Mouse (Mus musculus) midbrain, embryonic 13.5 days (tissue): ENCODE data around the gene Abhd6. TPM values are rescaled to one million over a fixed set of nuclear protein-coding genes. Genes with fewer than 3 reads are reported as not detected.
"Not testable (repeated sequence)": the region's sequence is repeated elsewhere in the genome, so short reads cannot be mapped to it uniquely, and the experiment has no call there.

ENCODE experiments used
- ATAC-seq: fragments of 200-750 bp; cut with Nextera tagmentation; 2 replicates; pipeline ENCODE4 v1.8.0; 2017; ENCODE audit warnings: mild to moderate bottlenecking, moderate TSS enrichment, moderate library complexity
- H3K27ac ChIP-seq: fragments of 300-500 bp; sonication (generic); 2 replicates; pipeline ENCODE4 v1.5.1; 2015; ENCODE audit warnings: inconsistent platforms, mild to moderate bottlenecking, moderate library complexity
- H3K27me3 ChIP-seq: fragments of 300-500 bp; sonication (generic); 2 replicates; pipeline ENCODE4 v1.6.1; 2015; ENCODE audit warnings: mild to moderate bottlenecking, inconsistent platforms
- H3K36me3 ChIP-seq: fragments of 300-500 bp; sonication (generic); 2 replicates; pipeline ENCODE4 v1.6.1; 2015; ENCODE audit warnings: mild to moderate bottlenecking, inconsistent platforms
- H3K4me1 ChIP-seq: fragments of 300-500 bp; sonication (generic); replicated peaks from 2 replicates; pipeline ENCODE4 v1.6.1; 2015; ENCODE audit warnings: inconsistent platforms
- H3K4me2 ChIP-seq: fragments of 300-500 bp; sonication (generic); replicated peaks from 2 replicates; pipeline ENCODE4 v1.6.1; 2015; ENCODE audit warnings: moderate library complexity, mild to moderate bottlenecking, inconsistent platforms
- H3K4me3 ChIP-seq: fragments of 300-500 bp; sonication (generic); replicated peaks from 2 replicates; pipeline ENCODE4 v1.5.1; 2015; ENCODE audit warnings: mild to moderate bottlenecking, inconsistent platforms
- H3K9ac ChIP-seq: fragments of 300-500 bp; sonication (generic); replicated peaks from 2 replicates; pipeline ENCODE4 v1.6.1; 2015; ENCODE audit warnings: mild to moderate bottlenecking, inconsistent platforms
- H3K9me3 ChIP-seq: fragments of 300-500 bp; sonication (generic); 2 replicates; pipeline ENCODE4 v1.6.1; 2016; ENCODE audit warnings: mild to moderate bottlenecking, inconsistent platforms
- WGBS: fragments of 180-500 bp; shearing (Covaris S2); methylation state at CpG from one replicate; pipeline ENCODE4 v1.1.7; 2015; 5-methylcytosine and 5-hydroxymethylcytosine counted together
- polyA plus RNA-seq: library from polyadenylated mRNA; unstranded; fragments of >200 nt; fragmentation: Nextera tagmentation; extraction: Ambion mirVana; gene quantifications from 2 replicates; pipeline ENCODE4 v1.2.1, GENCODE M21; 2015

Abhd6 gene
- polyA plus RNA-seq, 1 experiment from 2014 or later = 25.9 TPM

GRCm38 (mm10) chr14:8000831-8001685 lies 1.6 kb upstream of the Abhd6 start:
- H3K27me3 ChIP-seq = peaks cover 48% of the 10 kb centered on the region
- peaks cover 23% of the 10 kb centered on the region for H3K4me1 ChIP-seq
- H3K27ac ChIP-seq = no peak overlapping the region
- no peak overlapping the region for H3K4me2 ChIP-seq
- 26% methylated on average over 17 of the region's 17 CpGs for WGBS
- ATAC-seq = no peak
- H3K4me3 ChIP-seq = no peak overlapping the region
- H3K36me3 ChIP-seq = no peaks in the 10 kb centered on the region
- H3K9me3 ChIP-seq = no peaks in the 10 kb centered on the region
- no peak overlapping the region for H3K9ac ChIP-seq

GRCm38 (mm10) chr14:8003093-8003670 lies 480 bp downstream of the Abhd6 start:
- Histone ChIP-seq H3K27ac (peak overlapping the region; percentile 81), H3K9ac (peak overlapping the region; percentile 76), H3K4me1 (peaks cover 17% of the 10 kb centered on the region), H3K4me3 (peak overlapping the region; percentile 65), H3K27me3 (peaks cover 48% of the 10 kb centered on the region), H3K9me3 (no peaks in the 10 kb centered on the region), H3K36me3 (no peaks in the 10 kb centered on the region), H3K4me2 (peak overlapping the region; percentile 80)
- WGBS = 1% methylated on average over 23 of the region's 23 CpGs
- ATAC-seq = peak; percentile 81; the same call in 1 of the 2 replicates

- WGBS = 36% methylated on average over 18 of the region's 18 CpGs
- Histone ChIP-seq H3K9ac (peak overlapping the region; percentile 76), H3K36me3 (no peaks in the 10 kb centered on the region), H3K4me2 (peak overlapping the region; percentile 80), H3K4me3 (peak overlapping the region; percentile 65), H3K27ac (peak overlapping the region; percentile 81; the same call in 1 of the 2 replicates), H3K9me3 (no peaks in the 10 kb centered on the region), H3K27me3 (peaks cover 41% of the 10 kb centered on the region), H3K4me1 (peaks cover 17% of the 10 kb centered on the region)
- ATAC-seq = no peak
Observed at GRCm38 (mm10) chr14:8003727-8004670, 1.3 kb downstream of the Abhd6 start.

GRCm38 (mm10) chr14:8006061-8006460 lies 3.4 kb downstream of the Abhd6 start:
- H3K36me3 ChIP-seq, H3K4me3 ChIP-seq, H3K9ac ChIP-seq, H3K27ac ChIP-seq, ATAC-seq, H3K9me3 ChIP-seq, H3K4me2 ChIP-seq: not testable (repeated sequence)
- 60% methylated on average over 3 of the region's 3 CpGs for WGBS
- H3K27me3 ChIP-seq = peaks cover 21% of the 10 kb centered on the region
- peaks cover 17% of the 10 kb centered on the region for H3K4me1 ChIP-seq

- Histone ChIP-seq H3K27ac (no peak overlapping the region), H3K4me2 (no peak overlapping the region), H3K9ac (no peak overlapping the region), H3K36me3 (no peaks in the 10 kb centered on the region), H3K4me1 (peaks cover 17% of the 10 kb centered on the region), H3K9me3 (no peaks in the 10 kb centered on the region), H3K4me3 (no peak overlapping the region), H3K27me3 (peaks cover 11% of the 10 kb centered on the region)
- no peak for ATAC-seq
Observed at GRCm38 (mm10) chr14:8007084-8007483, 4.4 kb downstream of the Abhd6 start.

- Histone ChIP-seq H3K4me3 (no peak overlapping the region), H3K27ac (no peak overlapping the region), H3K9ac (no peak overlapping the region), H3K4me1 (peaks cover 17% of the 10 kb centered on the region), H3K4me2 (no peak overlapping the region), H3K36me3 (no peaks in the 10 kb centered on the region), H3K9me3 (no peaks in the 10 kb centered on the region), H3K27me3 (0 out of 2 replicates have a peak, but pooled peaks cover 8% of the 10 kb centered on the region)
- WGBS = 84% methylated on average over 2 of the region's 2 CpGs
- no peak for ATAC-seq
Observed at GRCm38 (mm10) chr14:8007486-8007885, 4.8 kb downstream of the Abhd6 start.

- H3K4me3 ChIP-seq = no peak overlapping the region
- H3K9me3 ChIP-seq = no peaks in the 10 kb centered on the region
- H3K4me1 ChIP-seq = peaks cover 17% of the 10 kb centered on the region
- no peak overlapping the region for H3K9ac ChIP-seq
- ATAC-seq = no peak
- no peak overlapping the region for H3K4me2 ChIP-seq
- H3K27ac ChIP-seq = no peak overlapping the region
- H3K27me3 ChIP-seq = 0 out of 2 replicates have a peak, but pooled peaks cover 8% of the 10 kb centered on the region
- WGBS = 90% methylated on average over 10 of the region's 10 CpGs
- H3K36me3 ChIP-seq = no peaks in the 10 kb centered on the region
Observed at GRCm38 (mm10) chr14:8007923-8008322, 5.2 kb downstream of the Abhd6 start.

GRCm38 (mm10) chr14:8011297-8011696 lies 8.6 kb downstream of the Abhd6 start:
- H3K36me3 ChIP-seq = no peaks in the 10 kb centered on the region
- no peaks in the 10 kb centered on the region for H3K9me3 ChIP-seq
- no peaks in the 10 kb centered on the region for H3K4me1 ChIP-seq
- no peak overlapping the region for H3K4me3 ChIP-seq
- H3K9ac ChIP-seq = no peak overlapping the region
- no peak overlapping the region for H3K27ac ChIP-seq
- 83% methylated on average over 2 of the region's 2 CpGs for WGBS
- no peaks in the 10 kb centered on the region for H3K27me3 ChIP-seq
- no peak for ATAC-seq
- no peak overlapping the region for H3K4me2 ChIP-seq

- Histone ChIP-seq H3K27ac (no peak overlapping the region), H3K4me1 (no peaks in the 10 kb centered on the region), H3K27me3 (no peaks in the 10 kb centered on the region), H3K4me3 (no peak overlapping the region), H3K36me3 (no peaks in the 10 kb centered on the region), H3K9ac (no peak overlapping the region), H3K9me3 (no peaks in the 10 kb centered on the region), H3K4me2 (no peak overlapping the region)
- WGBS = 72% methylated on average over 6 of the region's 6 CpGs
- no peak for ATAC-seq
Observed at GRCm38 (mm10) chr14:8011938-8012337, 9.2 kb downstream of the Abhd6 start.

GRCm38 (mm10) chr14:8015756-8016155 lies 13.1 kb downstream of the Abhd6 start:
- Histone ChIP-seq H3K36me3 (no peaks in the 10 kb centered on the region), H3K27me3 (no peaks in the 10 kb centered on the region), H3K27ac (no peak overlapping the region), H3K9me3 (no peaks in the 10 kb centered on the region), H3K4me3 (no peak overlapping the region), H3K9ac (no peak overlapping the region), H3K4me1 (no peaks in the 10 kb centered on the region), H3K4me2 (no peak overlapping the region)
- no peak for ATAC-seq
- 92% methylated on average over 6 of the region's 6 CpGs for WGBS

- H3K36me3 ChIP-seq = no peaks in the 10 kb centered on the region
- no peaks in the 10 kb centered on the region for H3K27me3 ChIP-seq
- no peak overlapping the region for H3K27ac ChIP-seq
- 93% methylated on average over 6 of the region's 6 CpGs for WGBS
- H3K4me1 ChIP-seq = no peaks in the 10 kb centered on the region
- no peak overlapping the region for H3K9ac ChIP-seq
- no peak for ATAC-seq
- H3K4me2 ChIP-seq = no peak overlapping the region
- H3K4me3 ChIP-seq = no peak overlapping the region
- H3K9me3 ChIP-seq = no peaks in the 10 kb centered on the region
Observed at GRCm38 (mm10) chr14:8016276-8016675, 13.6 kb downstream of the Abhd6 start.

- no peak for ATAC-seq
- no peak overlapping the region for H3K4me2 ChIP-seq
- no peaks in the 10 kb centered on the region for H3K4me1 ChIP-seq
- no peaks in the 10 kb centered on the region for H3K36me3 ChIP-seq
- no peaks in the 10 kb centered on the region for H3K9me3 ChIP-seq
- H3K27me3 ChIP-seq = no peaks in the 10 kb centered on the region
- no peak overlapping the region for H3K4me3 ChIP-seq
- no peak overlapping the region for H3K27ac ChIP-seq
- H3K9ac ChIP-seq = no peak overlapping the region
- WGBS = 80% methylated on average over 1 of the region's 1 CpGs
Observed at GRCm38 (mm10) chr14:8016951-8017350, 14.2 kb downstream of the Abhd6 start.
